Mouse (Mus musculus) lung, adult 2 months (tissue): Measurements from ENCODE around the gene Mast4.

Source experiments
- CTCF ChIP-seq: fragments of 200-500 bp; IDR thresholded peaks from 2 replicates; pipeline ENCODE4 v1.5.1; 2011; ENCODE audit warnings: mild to moderate bottlenecking, low read length, control low read depth; ENCODE audit not compliant: insufficient read depth
- POLR2A ChIP-seq: fragments of 200-500 bp; IDR thresholded peaks from 2 replicates; pipeline ENCODE4 v1.6.1; 2011; ENCODE audit warnings: low read depth, mild to moderate bottlenecking, control low read depth, low read length, borderline replicate concordance; ENCODE audit errors: extremely low read depth

GRCm38 (mm10) chr13:103151171-103151570 is 183.1 kb downstream of the Mast4 start:
- TF ChIP-seq POLR2A (no peak), CTCF (no peak)
